Mouse (Mus musculus): Measurements from ENCODE around the gene Slc38a10. TPM values are rescaled to one million over a fixed set of nuclear protein-coding genes. Genes with fewer than 3 reads are reported as not detected.

Slc38a10 gene
- 47.0 and 56.6 TPM in 2 replicates for total RNA-seq (2014; fragmentation: Nextera tagmentation)
- total RNA-seq (2017) = 33.2 and 37.4 TPM in 2 replicates

GRCm38 (mm10) chr11:120151113-120151494 lies at the start of gene Slc38a10:
Slc38a10 (minus strand) TSS chr11:120151346.
- ATAC-seq (replicated peaks; ENCODE audit: low FRiP score, low TSS enrichment, poor library complexity, severe bottlenecking) = peak; percentile 97

GRCm38 (mm10) chr11:120200621-120201020 lies 49.5 kb upstream of the Slc38a10 start:
- no peak for ATAC-seq (replicated peaks; ENCODE audit: low FRiP score, low TSS enrichment, poor library complexity, severe bottlenecking)

GRCm38 (mm10) chr11:120199766-120200165 lies 48.6 kb upstream of the Slc38a10 start:
- ATAC-seq (replicated peaks; ENCODE audit: low FRiP score, low TSS enrichment, poor library complexity, severe bottlenecking) = no peak

GRCm38 (mm10) chr11:120198831-120199230 lies 47.7 kb upstream of the Slc38a10 start:
- ATAC-seq (replicated peaks; ENCODE audit: low FRiP score, low TSS enrichment, poor library complexity, severe bottlenecking) = no peak

DNA sequence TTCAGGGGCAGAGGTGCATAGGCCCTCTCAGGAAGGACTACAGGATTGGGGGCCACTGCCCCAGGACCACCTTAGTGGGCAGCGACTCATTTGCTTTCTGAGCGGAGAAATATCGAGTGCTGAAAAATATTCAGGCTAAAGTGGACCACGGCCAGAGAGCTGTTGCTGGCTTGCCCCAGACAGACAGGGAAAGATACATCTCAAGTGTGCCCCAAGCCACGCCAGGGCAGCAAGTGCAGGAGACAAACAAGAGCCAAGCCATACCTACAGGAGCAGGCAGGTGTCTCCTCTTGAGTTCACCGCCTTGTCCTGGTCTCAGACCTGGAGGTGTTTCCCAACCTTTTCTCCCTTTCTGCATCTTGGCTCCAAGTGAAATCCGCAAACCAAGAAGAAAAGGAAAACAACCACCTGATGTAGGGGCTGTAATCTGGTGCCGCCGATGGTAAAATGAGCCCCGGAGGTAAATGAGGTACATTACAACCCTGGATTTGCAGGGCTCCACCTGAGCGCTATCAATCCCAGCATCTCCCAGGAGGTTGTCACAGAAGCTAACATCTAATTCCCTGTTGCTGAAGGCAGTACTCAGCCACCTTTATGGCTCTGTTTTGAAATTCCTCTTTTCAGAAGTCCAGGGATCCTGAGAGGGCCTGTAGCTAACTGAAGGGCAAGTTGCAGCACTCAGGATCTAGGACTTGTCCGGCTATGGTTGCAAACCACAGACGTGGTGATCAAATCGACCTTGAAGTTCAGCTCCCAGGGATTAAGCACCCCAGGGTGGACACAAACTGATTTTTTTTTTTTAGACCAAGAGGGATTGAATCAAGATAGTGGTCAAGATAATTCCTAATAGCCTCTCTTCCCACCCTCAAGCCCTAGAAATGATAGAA lies 39.6 kb upstream of the Slc38a10 start:
- no peak for ATAC-seq (replicated peaks; ENCODE audit: low FRiP score, low TSS enrichment, poor library complexity, severe bottlenecking)

GRCm38 (mm10) chr11:120189459-120190312 lies 38.5 kb upstream of the Slc38a10 start:
- ATAC-seq (replicated peaks; ENCODE audit: low FRiP score, low TSS enrichment, poor library complexity, severe bottlenecking) = peak; percentile 96

- ATAC-seq (replicated peaks; ENCODE audit: low FRiP score, low TSS enrichment, poor library complexity, severe bottlenecking) = no peak
Measured at GRCm38 (mm10) chr11:120188481-120189441, 37.6 kb upstream of the Slc38a10 start.

DNA sequence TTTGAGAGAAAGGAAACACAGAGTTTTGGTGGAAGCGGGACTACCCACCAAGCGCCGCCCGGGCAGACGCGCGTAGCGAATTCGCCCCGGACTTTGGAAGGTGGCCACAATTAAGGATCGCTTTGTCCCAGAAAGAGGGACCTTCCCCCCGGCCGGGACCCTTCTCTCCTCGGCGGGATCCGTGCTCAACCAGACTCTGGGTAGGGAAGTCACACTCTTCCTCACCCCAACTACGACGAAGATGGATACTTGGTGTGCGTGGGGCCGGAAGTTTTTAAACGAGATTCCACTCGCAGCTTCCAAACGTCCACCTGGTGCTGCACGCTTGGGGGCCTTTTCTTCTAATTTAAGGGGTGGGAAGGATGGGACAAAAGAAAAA lies 36.9 kb upstream of the Slc38a10 start:
- ATAC-seq (replicated peaks; ENCODE audit: low FRiP score, low TSS enrichment, poor library complexity, severe bottlenecking) = no peak

DNA sequence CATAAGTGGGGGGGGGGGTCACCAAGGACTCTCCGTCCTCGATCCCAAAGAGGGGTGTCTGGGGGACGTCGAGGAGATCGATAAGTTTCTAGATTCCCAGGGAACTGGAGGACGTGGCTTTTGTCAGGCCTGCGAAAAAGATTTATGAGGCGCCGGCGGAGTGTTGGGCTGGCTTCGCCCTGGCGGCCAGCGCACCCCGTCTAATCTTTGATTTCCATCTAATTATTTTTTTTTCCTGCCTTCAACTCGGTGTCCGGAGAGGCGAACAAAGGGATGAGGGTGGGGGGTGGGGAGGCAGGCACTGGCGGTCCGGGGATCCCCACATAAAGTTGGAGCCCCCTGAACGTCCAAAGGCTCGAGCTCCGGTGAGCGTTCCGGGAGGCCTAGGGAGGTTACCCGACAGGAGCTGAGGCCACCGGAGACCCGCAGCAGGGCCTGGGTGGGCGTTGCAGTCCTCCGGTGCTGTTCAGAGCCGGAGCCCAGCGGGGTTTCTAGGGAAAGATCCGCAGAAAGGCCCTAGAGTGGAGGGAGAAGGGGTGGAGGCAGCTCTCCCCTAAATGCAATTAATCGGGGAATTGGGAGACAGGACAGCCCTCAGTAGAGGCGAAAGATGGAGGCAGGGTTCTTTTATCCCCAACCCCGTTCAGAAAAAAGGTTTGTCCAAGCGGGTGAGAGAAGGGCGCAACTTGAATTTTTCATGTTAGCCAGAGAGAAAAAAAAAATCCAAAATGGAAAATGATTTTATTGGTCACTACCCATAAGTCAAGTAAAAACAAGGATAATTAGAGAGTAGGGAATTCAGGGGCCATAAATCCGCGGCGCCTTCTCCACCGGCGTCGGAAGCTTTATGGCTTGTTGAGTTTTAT lies 36.3 kb upstream of the Slc38a10 start:
- ATAC-seq (replicated peaks; ENCODE audit: low FRiP score, low TSS enrichment, poor library complexity, severe bottlenecking) = no peak

DNA sequence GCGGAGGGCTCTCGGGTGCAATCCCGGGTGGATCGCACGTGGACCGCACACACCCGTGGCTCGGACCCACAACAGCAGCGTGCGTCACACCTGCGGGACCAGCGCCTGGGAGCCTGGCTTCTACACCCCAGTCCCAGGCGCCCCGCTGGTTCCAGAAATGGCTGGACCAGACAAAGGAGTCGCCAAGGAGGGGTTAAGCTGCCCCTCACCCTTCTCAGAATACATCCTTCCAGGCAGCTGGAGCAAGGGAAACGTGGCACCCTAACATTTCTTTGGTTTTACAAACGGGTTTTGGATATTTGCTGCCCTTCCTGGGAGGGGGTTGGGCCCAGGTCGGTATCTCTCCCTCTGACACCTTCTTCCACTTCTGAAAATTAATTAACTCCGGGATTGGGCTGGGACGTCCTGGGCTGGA lies 35.7 kb upstream of the Slc38a10 start:
- ATAC-seq (replicated peaks; ENCODE audit: low FRiP score, low TSS enrichment, poor library complexity, severe bottlenecking) = no peak

DNA sequence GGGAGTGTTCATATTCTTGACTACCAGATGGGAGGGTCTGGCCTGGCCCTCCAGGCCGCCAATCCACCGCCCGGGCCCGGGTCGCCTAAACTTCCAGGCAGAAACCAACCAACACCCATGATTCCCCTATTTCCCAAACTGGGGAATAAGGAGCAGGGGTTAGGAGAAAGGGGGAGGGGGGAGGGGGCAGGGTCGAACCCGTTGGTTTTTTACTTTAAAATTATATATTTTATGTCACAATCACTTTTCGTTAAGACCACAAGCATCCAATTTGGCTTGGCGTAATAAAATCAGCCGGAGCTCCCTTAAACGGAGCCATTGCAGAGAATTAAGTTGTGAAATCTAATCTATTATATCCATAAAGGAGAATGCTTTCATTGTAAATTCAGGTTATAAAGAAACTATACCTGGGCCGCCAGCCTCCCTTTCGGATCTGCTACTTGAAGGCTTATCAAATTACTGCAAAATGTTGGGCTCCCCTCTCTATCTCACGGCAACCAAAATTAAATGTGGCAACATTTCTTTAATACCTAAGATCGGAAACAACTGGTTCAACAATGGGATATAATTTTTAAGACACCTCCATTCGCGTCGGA lies 35.1 kb upstream of the Slc38a10 start:
- no peak for ATAC-seq (replicated peaks; ENCODE audit: low FRiP score, low TSS enrichment, poor library complexity, severe bottlenecking)

- no peak for ATAC-seq (replicated peaks; ENCODE audit: low FRiP score, low TSS enrichment, poor library complexity, severe bottlenecking)
Measured at GRCm38 (mm10) chr11:120185316-120186141, 34.4 kb upstream of the Slc38a10 start.

DNA sequence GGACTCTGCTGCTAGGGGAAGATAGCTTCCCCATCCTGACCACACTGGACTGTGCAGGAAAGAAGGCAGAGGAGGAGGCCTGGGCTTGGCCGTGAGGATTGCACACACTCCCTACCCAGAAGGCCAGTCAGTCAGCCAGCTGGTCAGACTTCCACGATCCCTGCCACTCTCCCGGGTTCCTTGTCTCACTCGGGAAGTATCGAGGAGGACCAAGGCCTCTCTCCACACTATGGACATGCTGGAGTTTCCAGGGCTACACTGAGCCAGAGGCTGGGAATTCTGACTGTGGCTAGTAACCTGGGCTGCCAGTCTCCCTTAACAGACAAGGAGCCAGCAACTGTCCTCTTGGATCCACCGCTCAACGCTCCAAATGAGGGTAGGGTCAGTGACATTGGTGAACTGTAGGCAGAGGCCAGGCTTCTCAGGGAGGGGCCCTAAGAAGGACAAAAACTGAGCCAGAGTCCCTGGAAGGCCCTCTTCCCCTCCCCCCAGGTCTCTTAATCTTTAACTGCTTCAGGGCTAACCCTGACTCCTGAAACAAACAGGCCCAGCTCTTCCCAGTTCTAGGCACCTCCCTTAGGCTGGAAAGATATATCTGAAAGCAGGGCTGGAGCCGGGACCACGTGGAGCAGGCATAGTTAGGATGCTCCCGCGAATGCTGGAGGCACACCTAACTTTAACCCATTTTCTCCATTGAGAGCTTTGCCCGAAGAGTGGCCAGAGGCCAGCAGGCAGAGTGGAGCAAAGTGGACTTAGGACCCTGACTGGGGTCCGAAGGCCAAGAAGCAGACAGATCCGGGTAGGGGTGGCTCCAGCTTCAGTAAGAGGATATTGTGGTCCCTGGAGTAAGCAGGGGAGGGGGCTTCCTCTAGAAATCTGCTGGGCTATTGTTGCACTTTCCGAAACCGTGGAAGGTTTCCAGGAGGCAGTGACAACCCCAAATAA lies 33.5 kb upstream of the Slc38a10 start:
- ATAC-seq (replicated peaks; ENCODE audit: low FRiP score, low TSS enrichment, poor library complexity, severe bottlenecking) = no peak

DNA sequence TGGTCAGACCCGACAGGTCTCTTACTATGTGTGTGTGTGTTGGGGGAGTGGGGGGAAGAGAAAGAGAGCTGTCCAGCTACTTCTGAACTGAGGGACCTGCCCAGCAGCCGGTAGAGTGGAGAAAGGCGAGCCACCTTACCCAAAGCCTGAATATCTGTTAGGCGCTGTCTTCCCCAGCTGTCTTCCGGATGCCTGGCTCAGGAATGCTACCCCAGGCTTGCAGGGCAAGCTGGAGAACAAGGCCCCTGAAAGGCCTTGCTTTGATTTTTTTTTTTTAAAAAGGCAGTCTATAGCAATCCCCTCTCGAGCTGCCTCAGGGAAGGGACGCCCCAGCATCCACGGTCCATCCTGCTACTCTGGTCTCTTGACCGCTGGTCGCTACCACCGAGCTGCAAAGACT lies 32.6 kb upstream of the Slc38a10 start:
- ATAC-seq (replicated peaks; ENCODE audit: low FRiP score, low TSS enrichment, poor library complexity, severe bottlenecking) = no peak

GRCm38 (mm10) chr11:120183180-120183579 lies 32.0 kb upstream of the Slc38a10 start:
- no peak for ATAC-seq (replicated peaks; ENCODE audit: low FRiP score, low TSS enrichment, poor library complexity, severe bottlenecking)

DNA sequence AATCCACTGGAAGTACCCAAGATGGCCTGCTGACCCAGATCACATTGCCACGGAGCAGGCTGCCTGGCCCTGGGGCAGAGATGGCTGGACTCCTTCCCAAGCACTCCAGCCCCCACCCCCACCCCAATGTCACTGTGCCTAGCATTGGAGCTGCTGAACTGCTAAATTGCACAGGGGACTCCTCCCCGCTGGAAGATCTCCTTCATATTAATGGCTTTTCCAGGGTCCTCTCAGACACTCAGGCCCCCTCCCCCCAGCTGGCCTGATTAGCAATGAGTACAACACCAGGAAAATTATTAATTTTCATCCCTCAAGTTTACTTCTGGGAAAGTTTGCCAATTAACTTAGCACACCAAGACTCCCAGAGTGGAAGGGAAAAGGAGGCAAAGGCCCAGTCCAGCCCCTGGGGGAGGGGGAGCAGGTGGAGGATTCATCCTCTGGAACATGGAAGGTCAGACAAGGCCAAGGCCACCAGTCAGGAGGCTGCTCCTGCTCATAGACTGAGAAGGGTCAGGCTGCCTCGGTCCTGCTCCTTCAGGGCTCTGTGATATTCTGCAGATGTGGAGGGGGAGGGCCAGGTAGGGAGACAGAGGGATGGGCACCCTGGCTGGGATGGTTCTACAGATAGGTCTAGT lies 31.4 kb upstream of the Slc38a10 start:
- no peak for ATAC-seq (replicated peaks; ENCODE audit: low FRiP score, low TSS enrichment, poor library complexity, severe bottlenecking)
